15 mouse cellular contexts compared by ENCODE assay signal in the genomic region with DNA sequence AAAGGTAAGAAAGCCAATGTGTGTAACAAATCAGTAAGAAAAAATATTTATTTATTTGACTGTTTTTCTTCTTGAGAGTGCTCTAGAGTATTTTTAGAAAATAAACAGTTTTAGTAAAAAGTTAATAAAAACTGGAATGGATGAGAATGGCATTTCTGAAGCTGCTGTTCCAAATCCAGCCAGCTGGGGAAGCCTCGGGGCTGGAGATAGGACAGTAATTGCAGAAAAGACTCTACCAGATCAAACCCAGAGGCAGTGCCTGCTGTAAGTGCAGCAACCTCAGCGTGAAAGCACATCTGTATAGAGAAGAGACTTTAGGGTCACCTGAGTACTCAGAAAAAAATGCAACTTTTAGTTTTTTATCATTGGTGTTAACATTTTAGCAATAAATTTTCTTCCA.
DNase-seq lines count a peak whose midpoint lies in the region; ATAC-seq lines count a peak whose summit lies in the region.
"Had no signal": no experiment of that assay in that cellular context is flagged by ENCODE, and none has a peak within 500 bp of the region (broad histone marks: within the 10 kb centered on the region; RNA-seq: fewer than 3 reads in every experiment).

No protein-coding gene starts in this region.

- H3K27ac ChIP-seq in liver, embryonic 11.5 days (ENCODE audit: low read depth, low read length): no peak overlapping the region
- H3K27ac ChIP-seq: limb, embryonic 13.5 days; neural tube, embryonic 13.5 days had no signal

- H3K4me3 ChIP-seq in liver, embryonic 11.5 days (ENCODE audit: low read depth, low read length): no peak overlapping the region
- H3K4me3 ChIP-seq: limb, embryonic 13.5 days; megakaryocyte, embryonic 14.5 days; neural tube, embryonic 13.5 days had no signal

- no peak for ATAC-seq in liver, embryonic 11.5 days (replicated peaks; ENCODE audit: low FRiP score)

- H3K9ac ChIP-seq in liver, embryonic 11.5 days (ENCODE audit: low read depth, low read length): no peak overlapping the region
- H3K9ac ChIP-seq: limb, embryonic 13.5 days; neural tube, embryonic 13.5 days had no signal

- no peaks in the 10 kb centered on the region for H3K27me3 ChIP-seq in liver, embryonic 11.5 days (replicated peaks; ENCODE audit: control insufficient read depth, insufficient read depth, low read length)
- H3K27me3 ChIP-seq: limb, embryonic 13.5 days; megakaryocyte, embryonic 14.5 days; neural tube, embryonic 13.5 days had no signal

- no peaks in the 10 kb centered on the region for H3K36me3 ChIP-seq in liver, embryonic 11.5 days (ENCODE audit: control insufficient read depth, insufficient read depth, low read length)
- H3K36me3 ChIP-seq: limb, embryonic 13.5 days; neural tube, embryonic 13.5 days had no signal

- H3K4me1 ChIP-seq in liver, embryonic 11.5 days (replicated peaks; ENCODE audit: control insufficient read depth, insufficient read depth, low read length): no peaks in the 10 kb centered on the region
- H3K4me1 ChIP-seq: limb, embryonic 13.5 days; megakaryocyte, embryonic 14.5 days had no signal

- DNase-seq in gastrocnemius, postnatal 10 days: peak; percentile 7
- DNase-seq in gastrocnemius, adult 18-20 months (ENCODE audit: low spot score): no peak
- DNase-seq in liver (peak; percentile 4), ES-CJ7 (ENCODE audit: low read depth, low spot score) (peak; percentile 17), adipocyte (ENCODE audit: low spot score) (peak; percentile 43)
- DNase-seq in liver, embryonic 11.5 days (ENCODE audit: low spot score): no peak
- no peak for DNase-seq in cerebellum, postnatal 4 days (ENCODE audit: low spot score in 2 of 2)
- no peak for DNase-seq in cerebellum, adult 18-20 months
- DNase-seq: adrenal gland, adult 8-10 months; cerebellum, postnatal 14 days; gastrocnemius, postnatal 14 days; layer of hippocampus, adult 9-11 months had no signal

- H3K9me3 ChIP-seq in liver, embryonic 11.5 days (ENCODE audit: control insufficient read depth, low read length): no peaks in the 10 kb centered on the region
- H3K9me3 ChIP-seq: limb, embryonic 13.5 days; megakaryocyte, embryonic 14.5 days; neural tube, embryonic 13.5 days had no signal

- H3K4me2 ChIP-seq in liver, embryonic 11.5 days: no peak overlapping the region
- H3K4me2 ChIP-seq: limb, embryonic 13.5 days; neural tube, embryonic 13.5 days had no signal

- 50% methylated on average over 2 of the region's 2 CpGs for WGBS in liver, embryonic 11.5 days

Comparison
In these comparisons a context has a peak if more than half of its experiments do, and no peak if none do; other contexts are left out.
1. DNase-seq: peak in gastrocnemius, postnatal 10 days (single experiment), liver (single experiment), ES-CJ7 (single experiment) and adipocyte (single experiment); none in gastrocnemius, adult 18-20 months (single experiment), liver, embryonic 11.5 days (single experiment), cerebellum, postnatal 4 days (0 of 2) and cerebellum, adult 18-20 months (0 of 2).